Mouse (Mus musculus): ENCODE measurements around the gene Cmip.

- TF ChIP-seq CTCF (IDR thresholded peaks at IDR 0.05; ENCODE audit: borderline replicate concordance, control insufficient read depth, extremely low read depth, insufficient read depth, low read length, poor library complexity) (no peak), POLR2A (IDR thresholded peaks at IDR 0.05; ENCODE audit: control insufficient read depth, extremely low read depth, insufficient read depth, low read length, poor library complexity) (no peak)
Observed at GRCm38 (mm10) chr8:117294812-117295211, 37.9 kb downstream of the Cmip start.
